Mouse (Mus musculus): Measurements from ENCODE around the gene Grap2. TPM values are rescaled to one million over a fixed set of nuclear protein-coding genes. Genes with fewer than 3 reads are reported as not detected.

Grap2 gene
- polyA plus RNA-seq, 1 experiment from 2014 or later: 3.8 TPM

DNA sequence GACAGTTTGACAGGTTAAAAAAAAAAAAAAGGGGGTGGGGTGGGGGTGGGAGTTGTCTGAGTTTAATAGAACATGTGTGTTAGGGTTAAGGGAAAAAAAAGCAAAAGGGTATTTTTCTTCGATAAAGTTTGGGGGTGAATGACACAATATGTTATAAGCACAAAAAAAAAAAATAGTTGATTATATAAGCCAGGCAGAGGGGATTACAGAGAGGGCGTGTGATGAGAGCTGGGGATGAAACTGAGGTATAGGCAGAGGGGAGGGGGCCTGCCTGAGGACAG, 42.8 kb downstream of the Grap2 start:
- 39% methylated on average over 2 of the region's 2 CpGs for WGBS
- no peak overlapping the region for H3K27ac ChIP-seq (replicated peaks; ENCODE audit: low read depth, low read length)
- no peak overlapping the region for H3K4me3 ChIP-seq (ENCODE audit: low read depth, low read length)
- H3K4me1 ChIP-seq (ENCODE audit: control insufficient read depth, insufficient read depth, low read length): peaks cover 15% of the 10 kb centered on the region; the same call in 1 of the 2 replicates
- H3K36me3 ChIP-seq (ENCODE audit: control insufficient read depth, insufficient read depth, low read length): no peaks in the 10 kb centered on the region
- no peak for DNase-seq (ENCODE audit: low spot score)
- no peak for ATAC-seq (ENCODE audit: insufficient number of reproducible peaks, low FRiP score, low TSS enrichment, low read depth)
- peaks cover 4% of the 10 kb centered on the region; the same call in 1 of the 2 replicates for H3K27me3 ChIP-seq (ENCODE audit: control insufficient read depth, insufficient read depth, low read length)
- H3K9ac ChIP-seq (ENCODE audit: low read length): no peak overlapping the region
- H3K9me3 ChIP-seq (ENCODE audit: control insufficient read depth, low read length): no peaks in the 10 kb centered on the region
- H3K4me2 ChIP-seq (ENCODE audit: low read depth, severe bottlenecking): no peak overlapping the region

GRCm38 (mm10) chr15:80615636-80616383, 43.4 kb downstream of the Grap2 start:
- H3K27ac ChIP-seq (replicated peaks; ENCODE audit: low read depth, low read length): no peak overlapping the region
- H3K9ac ChIP-seq (ENCODE audit: low read length): no peak overlapping the region
- no peak overlapping the region for H3K4me3 ChIP-seq (ENCODE audit: low read depth, low read length)
- WGBS: 5% methylated on average over 17 of the region's 17 CpGs
- no peaks in the 10 kb centered on the region for H3K36me3 ChIP-seq (ENCODE audit: control insufficient read depth, insufficient read depth, low read length)
- ATAC-seq (ENCODE audit: insufficient number of reproducible peaks, low FRiP score, low TSS enrichment, low read depth) (no peak), DNase-seq (ENCODE audit: low spot score) (no peak)
- peaks cover 15% of the 10 kb centered on the region; the same call in 1 of the 2 replicates for H3K4me1 ChIP-seq (ENCODE audit: control insufficient read depth, insufficient read depth, low read length)
- no peaks in the 10 kb centered on the region for H3K9me3 ChIP-seq (ENCODE audit: control insufficient read depth, low read length)
- H3K4me2 ChIP-seq (ENCODE audit: low read depth, severe bottlenecking): no peak overlapping the region
- H3K27me3 ChIP-seq (ENCODE audit: control insufficient read depth, insufficient read depth, low read length): peaks cover 4% of the 10 kb centered on the region; the same call in 1 of the 2 replicates

GRCm38 (mm10) chr15:80617839-80618238, 45.4 kb downstream of the Grap2 start:
- H3K27me3 ChIP-seq (ENCODE audit: control insufficient read depth, insufficient read depth, low read length): peaks cover 4% of the 10 kb centered on the region; the same call in 1 of the 2 replicates

DNA sequence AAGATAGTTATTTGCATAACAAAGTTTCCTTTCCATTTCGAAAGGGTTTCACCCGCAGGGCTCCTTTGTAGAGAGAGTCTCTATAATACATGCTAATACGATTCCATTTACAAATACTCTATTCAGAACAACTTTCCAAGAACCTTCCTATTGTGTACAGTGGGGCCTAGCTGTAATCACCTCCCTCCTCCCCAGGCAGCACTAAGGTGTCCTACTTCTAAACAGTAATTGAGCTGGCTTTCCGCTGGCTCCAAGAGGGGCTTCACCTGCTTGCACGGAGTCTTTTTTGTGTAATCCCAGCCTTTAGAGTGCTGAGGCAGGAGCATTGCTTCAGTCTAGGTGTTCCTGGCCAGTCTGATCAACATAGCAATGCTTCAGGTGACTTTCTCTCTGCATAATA, 46.8 kb downstream of the Grap2 start:
- H3K36me3 ChIP-seq (ENCODE audit: control insufficient read depth, insufficient read depth, low read length): no peaks in the 10 kb centered on the region
- no peak overlapping the region for H3K4me2 ChIP-seq (ENCODE audit: low read depth, severe bottlenecking)
- ATAC-seq (ENCODE audit: insufficient number of reproducible peaks, low FRiP score, low TSS enrichment, low read depth): no peak
- H3K9ac ChIP-seq (ENCODE audit: low read length): no peak overlapping the region
- H3K27ac ChIP-seq (replicated peaks; ENCODE audit: low read depth, low read length): no peak overlapping the region
- H3K27me3 ChIP-seq (ENCODE audit: control insufficient read depth, insufficient read depth, low read length): peaks cover 4% of the 10 kb centered on the region; the same call in 1 of the 2 replicates
- H3K4me1 ChIP-seq (ENCODE audit: control insufficient read depth, insufficient read depth, low read length): peaks cover 15% of the 10 kb centered on the region; the same call in 1 of the 2 replicates
- H3K9me3 ChIP-seq (ENCODE audit: control insufficient read depth, low read length): no peaks in the 10 kb centered on the region
- DNase-seq (ENCODE audit: low spot score): no peak
- H3K4me3 ChIP-seq (ENCODE audit: low read depth, low read length): no peak overlapping the region
- 84% methylated on average over 5 of the region's 5 CpGs for WGBS

More at GRCm38 (mm10) chr15:80617839-80618238, 45.4 kb downstream of the Grap2 start:
- no peak overlapping the region for H3K4me2 ChIP-seq (ENCODE audit: low read depth, severe bottlenecking)
- no peak overlapping the region for H3K27ac ChIP-seq (replicated peaks; ENCODE audit: low read depth, low read length)
- no peak overlapping the region for H3K4me3 ChIP-seq (ENCODE audit: low read depth, low read length)
- ATAC-seq (ENCODE audit: insufficient number of reproducible peaks, low FRiP score, low TSS enrichment, low read depth): no peak
- DNase-seq (ENCODE audit: low spot score): no peak
- peaks cover 21% of the 10 kb centered on the region; the same call in 1 of the 2 replicates for H3K4me1 ChIP-seq (ENCODE audit: control insufficient read depth, insufficient read depth, low read length)
- no peaks in the 10 kb centered on the region for H3K9me3 ChIP-seq (ENCODE audit: control insufficient read depth, low read length)
- WGBS: 56% methylated on average over 2 of the region's 2 CpGs
- H3K36me3 ChIP-seq (ENCODE audit: control insufficient read depth, insufficient read depth, low read length): no peaks in the 10 kb centered on the region
- no peak overlapping the region for H3K9ac ChIP-seq (ENCODE audit: low read length)

GRCm38 (mm10) chr15:80619786-80620185, 47.4 kb downstream of the Grap2 start:
- Histone ChIP-seq H3K36me3 (ENCODE audit: control insufficient read depth, insufficient read depth, low read length) (no peaks in the 10 kb centered on the region), H3K9me3 (ENCODE audit: control insufficient read depth, low read length) (no peaks in the 10 kb centered on the region), H3K27ac (replicated peaks; ENCODE audit: low read depth, low read length) (no peak overlapping the region), H3K4me3 (ENCODE audit: low read depth, low read length) (no peak overlapping the region), H3K4me1 (ENCODE audit: control insufficient read depth, insufficient read depth, low read length) (peaks cover 12% of the 10 kb centered on the region; the same call in 1 of the 2 replicates), H3K27me3 (ENCODE audit: control insufficient read depth, insufficient read depth, low read length) (peaks cover 4% of the 10 kb centered on the region; the same call in 1 of the 2 replicates), H3K9ac (ENCODE audit: low read length) (no peak overlapping the region), H3K4me2 (ENCODE audit: low read depth, severe bottlenecking) (no peak overlapping the region)
- ATAC-seq (ENCODE audit: insufficient number of reproducible peaks, low FRiP score, low TSS enrichment, low read depth) (no peak), DNase-seq (ENCODE audit: low spot score) (no peak)
- WGBS: 82% methylated on average over 4 of the region's 4 CpGs

- Histone ChIP-seq H3K4me1 (ENCODE audit: control insufficient read depth, insufficient read depth, low read length) (peaks cover 12% of the 10 kb centered on the region; the same call in 1 of the 2 replicates), H3K9me3 (ENCODE audit: control insufficient read depth, low read length) (no peaks in the 10 kb centered on the region), H3K27ac (replicated peaks; ENCODE audit: low read depth, low read length) (no peak overlapping the region), H3K4me3 (ENCODE audit: low read depth, low read length) (no peak overlapping the region), H3K9ac (ENCODE audit: low read length) (no peak overlapping the region), H3K4me2 (ENCODE audit: low read depth, severe bottlenecking) (no peak overlapping the region), H3K36me3 (ENCODE audit: control insufficient read depth, insufficient read depth, low read length) (no peaks in the 10 kb centered on the region), H3K27me3 (ENCODE audit: control insufficient read depth, insufficient read depth, low read length) (peaks cover 4% of the 10 kb centered on the region; the same call in 1 of the 2 replicates)
- DNase-seq (ENCODE audit: low spot score) (no peak), ATAC-seq (ENCODE audit: insufficient number of reproducible peaks, low FRiP score, low TSS enrichment, low read depth) (no peak)
- WGBS: 61% methylated on average over 8 of the region's 8 CpGs
Measured at GRCm38 (mm10) chr15:80620371-80620770, 48.0 kb downstream of the Grap2 start.

- Histone ChIP-seq H3K4me3 (ENCODE audit: low read depth, low read length) (no peak overlapping the region), H3K9me3 (ENCODE audit: control insufficient read depth, low read length) (no peaks in the 10 kb centered on the region), H3K36me3 (ENCODE audit: control insufficient read depth, insufficient read depth, low read length) (no peaks in the 10 kb centered on the region), H3K4me1 (ENCODE audit: control insufficient read depth, insufficient read depth, low read length) (peaks cover 6% of the 10 kb centered on the region; the same call in 1 of the 2 replicates), H3K9ac (ENCODE audit: low read length) (no peak overlapping the region), H3K27ac (replicated peaks; ENCODE audit: low read depth, low read length) (no peak overlapping the region), H3K4me2 (ENCODE audit: low read depth, severe bottlenecking) (no peak overlapping the region), H3K27me3 (ENCODE audit: control insufficient read depth, insufficient read depth, low read length) (no peaks in the 10 kb centered on the region)
- ATAC-seq (ENCODE audit: insufficient number of reproducible peaks, low FRiP score, low TSS enrichment, low read depth) (no peak), DNase-seq (ENCODE audit: low spot score) (no peak)
- WGBS: 68% methylated on average over 8 of the region's 8 CpGs
Measured at GRCm38 (mm10) chr15:80623171-80623837, 50.9 kb downstream of the Grap2 start.

DNA sequence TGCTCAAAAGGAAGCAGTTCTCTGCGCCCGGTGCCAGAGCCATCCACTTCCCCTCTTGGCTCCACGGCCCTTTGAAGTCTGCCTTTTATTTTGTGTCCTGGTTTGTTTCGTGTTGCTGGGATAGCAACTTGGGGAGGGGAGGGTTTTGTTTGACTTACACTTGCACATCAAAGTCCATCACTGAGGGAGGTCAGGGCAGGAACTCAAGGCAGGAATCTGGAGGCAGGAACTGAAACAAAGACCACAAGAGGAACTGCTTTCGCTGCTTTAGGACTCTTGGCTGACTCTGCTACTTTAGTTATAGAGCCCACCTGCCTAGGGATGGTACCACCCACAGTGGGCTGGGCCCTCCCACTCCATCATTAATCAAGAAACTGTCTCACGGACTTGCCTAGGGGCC, 54.1 kb downstream of the Grap2 start:
- no peak overlapping the region for H3K4me2 ChIP-seq (ENCODE audit: low read depth, severe bottlenecking)
- no peak overlapping the region for H3K4me3 ChIP-seq (ENCODE audit: low read depth, low read length)
- H3K4me1 ChIP-seq (ENCODE audit: control insufficient read depth, insufficient read depth, low read length): 0 out of 2 replicates have a peak, but pooled peaks cover 3% of the 10 kb centered on the region
- ATAC-seq (ENCODE audit: insufficient number of reproducible peaks, low FRiP score, low TSS enrichment, low read depth): no peak
- no peaks in the 10 kb centered on the region for H3K27me3 ChIP-seq (ENCODE audit: control insufficient read depth, insufficient read depth, low read length)
- H3K36me3 ChIP-seq (ENCODE audit: control insufficient read depth, insufficient read depth, low read length): no peaks in the 10 kb centered on the region
- no peak for DNase-seq (ENCODE audit: low spot score)
- WGBS: 57% methylated on average over 6 of the region's 6 CpGs
- no peak overlapping the region for H3K27ac ChIP-seq (replicated peaks; ENCODE audit: low read depth, low read length)
- H3K9me3 ChIP-seq (ENCODE audit: control insufficient read depth, low read length): no peaks in the 10 kb centered on the region
- no peak overlapping the region for H3K9ac ChIP-seq (ENCODE audit: low read length)

All from limb, embryonic 11.5 days (tissue).